Mouse (Mus musculus) mesoderm, embryonic 11.5 days (tissue): ENCODE measurements around the gene Arrb1.

Source experiments
- DNase-seq: peaks from one replicate; pipeline ENCODE4 v3.0.0-alpha.2; 2012; ENCODE audit warnings: low read depth, low spot score

Gene Arrb1

DNA sequence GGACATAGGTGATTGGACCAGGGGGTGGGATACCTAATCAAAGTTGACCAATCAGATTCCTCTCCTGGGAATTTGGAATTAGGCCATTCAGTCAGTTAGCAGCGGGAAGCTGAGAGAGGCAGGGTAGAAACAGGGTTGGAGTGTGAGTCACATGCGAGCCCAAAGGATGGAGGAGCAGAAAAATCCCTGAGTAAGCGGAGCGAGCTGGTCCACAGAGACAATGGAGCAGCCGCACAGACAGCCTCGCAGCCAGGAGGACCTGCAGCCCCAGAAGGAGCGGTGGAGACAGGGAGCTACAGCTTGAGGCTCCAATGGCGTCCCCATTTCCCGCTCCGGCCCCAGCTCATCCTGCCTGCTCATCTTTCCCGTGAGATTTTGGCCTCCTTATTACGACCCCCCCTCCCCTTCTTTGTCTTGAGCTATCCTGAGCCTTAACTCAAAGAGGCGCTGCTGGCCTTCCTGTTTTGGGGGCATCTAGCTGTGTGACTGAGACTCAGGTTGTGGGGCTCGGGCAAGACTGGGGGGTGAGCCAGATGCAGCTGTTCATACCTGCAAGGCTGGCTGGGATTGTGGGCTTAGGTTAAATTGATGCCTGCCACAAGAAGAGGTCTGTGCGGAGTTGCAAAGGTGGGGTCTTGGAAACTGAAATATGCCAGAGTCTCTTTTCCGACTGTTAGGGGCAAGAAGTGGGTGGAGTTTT is 44.4 kb downstream of the Arrb1 start:
- DNase-seq, result no peak

DNA sequence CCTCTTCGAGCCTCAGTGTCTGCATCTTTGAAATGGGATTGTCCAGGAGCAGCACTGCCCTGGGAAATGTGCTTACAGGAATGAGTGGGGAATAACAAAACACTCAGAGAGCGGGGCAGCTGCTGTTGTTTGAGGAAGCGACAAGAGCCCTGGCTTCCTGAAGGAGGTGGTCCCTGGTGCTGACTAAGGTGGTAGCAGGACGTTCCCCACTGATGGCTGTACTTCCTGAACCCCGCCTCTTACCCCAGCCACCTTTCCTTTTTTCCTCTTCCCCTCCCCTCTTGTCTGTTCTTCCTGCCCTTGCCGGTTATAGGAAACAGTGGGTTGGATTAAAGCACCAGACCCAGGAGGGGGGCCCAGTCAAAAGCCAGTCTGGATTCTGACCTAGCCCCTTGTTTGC is 45.0 kb downstream of the Arrb1 start:
- no peak for DNase-seq

- no peak for DNase-seq
These were observed 47.0 kb downstream of the Arrb1 start for GRCm38 (mm10) chr7:99582306-99582705.

GRCm38 (mm10) chr7:99582867-99583266 is 47.6 kb downstream of the Arrb1 start:
- DNase-seq, result peak; percentile 52

- no peak for DNase-seq
These were observed 48.4 kb downstream of the Arrb1 start for GRCm38 (mm10) chr7:99583625-99584024.

- DNase-seq, result no peak
These were observed 50.7 kb downstream of the Arrb1 start for GRCm38 (mm10) chr7:99585976-99586375.

GRCm38 (mm10) chr7:99590064-99590463 is 54.8 kb downstream of the Arrb1 start:
- DNase-seq, result peak; percentile 74

GRCm38 (mm10) chr7:99590646-99591045 is 55.4 kb downstream of the Arrb1 start:
- no peak for DNase-seq

- no peak for DNase-seq
These were observed 57.4 kb downstream of the Arrb1 start for GRCm38 (mm10) chr7:99592669-99593068.

DNA sequence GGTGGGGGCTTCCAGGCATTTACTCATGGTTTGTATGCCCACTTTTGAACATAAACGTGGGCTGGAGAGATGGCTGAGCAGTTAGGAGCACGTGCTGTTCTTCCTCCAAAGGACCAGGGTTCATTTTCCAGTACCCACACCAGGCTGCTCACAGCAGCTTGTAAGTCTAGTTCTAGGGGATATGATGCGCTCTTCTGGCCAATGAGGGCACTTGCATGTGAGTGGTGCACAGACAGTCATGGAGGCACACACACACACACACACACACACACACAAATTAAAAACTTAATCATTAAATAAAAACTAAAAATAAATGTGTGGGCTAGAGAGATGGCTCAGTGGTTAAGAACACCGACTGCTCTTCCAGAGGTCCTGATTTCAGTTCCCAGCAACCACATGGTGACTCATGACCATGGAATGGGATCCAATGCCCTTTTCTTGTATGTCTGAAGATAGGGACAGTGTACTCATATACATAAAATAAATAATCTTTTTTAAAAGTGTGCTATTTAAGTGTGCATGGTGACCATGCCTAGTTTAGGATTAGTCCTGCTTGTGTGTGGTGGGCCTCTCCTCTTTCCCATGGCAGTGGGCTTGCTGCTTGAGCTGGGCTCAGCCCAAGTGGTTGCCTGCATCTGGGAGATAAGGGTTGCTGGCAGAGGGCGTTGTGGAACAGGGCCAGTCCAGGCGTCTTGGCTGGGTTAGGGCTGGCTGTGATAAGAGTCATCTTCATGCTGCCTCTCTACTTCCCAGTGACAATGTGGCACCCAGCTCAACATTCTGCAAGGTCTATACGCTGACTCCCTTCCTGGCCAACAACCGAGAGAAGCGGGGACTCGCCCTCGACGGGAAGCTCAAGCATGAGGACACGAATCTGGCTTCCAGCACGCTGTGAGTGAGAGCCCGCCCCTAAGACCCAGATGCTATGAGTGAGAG is 58.9 kb downstream of the Arrb1 start:
- no peak for DNase-seq

GRCm38 (mm10) chr7:99598722-99599121 is 63.5 kb downstream of the Arrb1 start:
- no peak for DNase-seq

DNA sequence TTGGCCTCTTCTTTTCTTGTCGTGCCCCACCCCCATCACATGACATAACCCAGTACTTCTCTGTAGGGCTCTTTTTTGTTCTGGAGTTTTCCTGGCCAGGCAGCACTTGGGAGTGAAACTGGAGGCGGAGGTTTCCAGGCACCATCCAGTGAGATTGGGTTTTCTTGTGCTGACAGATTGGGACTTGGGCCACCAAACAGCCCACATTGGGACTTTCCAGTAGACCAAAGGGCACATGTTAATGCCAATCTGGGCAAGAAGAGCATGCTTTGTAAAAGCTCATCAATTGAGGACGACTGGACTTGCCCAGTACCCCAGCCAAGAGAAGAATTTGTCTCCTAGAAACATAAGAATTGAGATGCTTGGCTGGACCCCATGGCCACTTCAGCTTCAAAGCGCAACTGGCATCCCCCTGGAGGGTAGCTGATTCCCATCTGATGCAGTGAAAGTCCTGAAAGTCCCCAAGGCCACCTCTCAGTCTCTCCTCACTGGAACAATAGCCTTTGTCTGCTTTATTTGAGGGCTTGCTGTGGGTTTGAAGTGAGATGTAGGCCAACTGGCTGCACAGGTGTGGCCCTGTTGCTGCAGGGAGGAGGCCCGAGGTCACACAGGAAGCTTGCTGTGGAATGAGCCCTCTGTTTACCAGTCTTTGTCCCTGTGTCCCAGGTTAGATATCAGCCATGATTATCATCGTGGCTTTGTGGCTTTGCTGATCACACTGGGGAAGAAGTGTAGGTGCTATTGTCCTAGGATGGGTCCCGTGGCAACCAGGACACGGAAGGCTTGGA is 68.8 kb downstream of the Arrb1 start:
- DNase-seq, result no peak

DNA sequence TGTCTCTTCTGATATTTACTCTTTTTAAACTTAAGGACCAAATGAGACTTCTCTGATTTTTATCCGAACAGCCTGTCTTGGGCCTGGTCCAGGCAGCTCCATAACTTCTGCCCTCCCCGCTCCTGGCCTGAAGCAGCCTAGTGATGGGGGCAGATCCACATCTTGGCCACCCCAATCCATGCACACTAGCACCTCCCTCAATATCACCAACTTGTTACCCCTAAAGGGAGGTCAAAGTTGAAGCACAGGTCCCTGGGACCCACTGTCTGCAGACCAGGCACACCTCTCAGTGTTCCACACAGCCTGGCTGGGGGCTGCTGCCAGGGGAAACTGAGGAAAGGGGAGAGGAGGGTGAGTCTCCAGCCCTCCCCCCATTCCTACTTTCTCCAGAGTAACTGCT is 69.8 kb downstream of the Arrb1 start:
- DNase-seq, result no peak

- DNase-seq, result no peak
These were observed 71.0 kb downstream of the Arrb1 start for GRCm38 (mm10) chr7:99606303-99606702.

GRCm38 (mm10) chr7:99606766-99607165 is 71.5 kb downstream of the Arrb1 start:
- DNase-seq, result no peak

DNA sequence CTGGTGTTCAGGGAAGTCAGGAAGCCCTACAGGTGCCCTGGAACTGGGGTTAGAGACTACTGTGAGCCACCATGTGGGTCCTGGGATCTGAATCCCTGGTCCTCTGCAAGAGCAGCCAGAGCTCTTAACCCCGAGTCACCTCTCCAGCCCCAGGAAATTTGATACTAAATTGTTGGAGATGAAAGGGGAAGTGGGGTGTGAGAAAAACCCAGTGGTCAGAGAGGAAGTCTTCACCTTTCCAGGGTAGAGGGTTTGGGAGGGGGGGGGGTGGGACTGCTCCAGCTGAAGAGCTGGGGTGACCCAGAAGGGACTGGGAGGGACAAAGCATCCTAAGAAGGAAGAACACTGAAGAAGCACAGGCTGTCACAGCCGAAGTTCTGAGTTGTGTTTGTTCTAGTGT is 72.4 kb downstream of the Arrb1 start:
- no peak for DNase-seq

- no peak for DNase-seq
These were observed 83.0 kb downstream of the Arrb1 start for GRCm38 (mm10) chr7:99618264-99618663.

GRCm38 (mm10) chr7:99618860-99619259 is 83.6 kb downstream of the Arrb1 start:
- peak; percentile 52 for DNase-seq

- DNase-seq, result peak; percentile 91
These were observed 90.6 kb downstream of the Arrb1 start for GRCm38 (mm10) chr7:99625722-99626375.

DNA sequence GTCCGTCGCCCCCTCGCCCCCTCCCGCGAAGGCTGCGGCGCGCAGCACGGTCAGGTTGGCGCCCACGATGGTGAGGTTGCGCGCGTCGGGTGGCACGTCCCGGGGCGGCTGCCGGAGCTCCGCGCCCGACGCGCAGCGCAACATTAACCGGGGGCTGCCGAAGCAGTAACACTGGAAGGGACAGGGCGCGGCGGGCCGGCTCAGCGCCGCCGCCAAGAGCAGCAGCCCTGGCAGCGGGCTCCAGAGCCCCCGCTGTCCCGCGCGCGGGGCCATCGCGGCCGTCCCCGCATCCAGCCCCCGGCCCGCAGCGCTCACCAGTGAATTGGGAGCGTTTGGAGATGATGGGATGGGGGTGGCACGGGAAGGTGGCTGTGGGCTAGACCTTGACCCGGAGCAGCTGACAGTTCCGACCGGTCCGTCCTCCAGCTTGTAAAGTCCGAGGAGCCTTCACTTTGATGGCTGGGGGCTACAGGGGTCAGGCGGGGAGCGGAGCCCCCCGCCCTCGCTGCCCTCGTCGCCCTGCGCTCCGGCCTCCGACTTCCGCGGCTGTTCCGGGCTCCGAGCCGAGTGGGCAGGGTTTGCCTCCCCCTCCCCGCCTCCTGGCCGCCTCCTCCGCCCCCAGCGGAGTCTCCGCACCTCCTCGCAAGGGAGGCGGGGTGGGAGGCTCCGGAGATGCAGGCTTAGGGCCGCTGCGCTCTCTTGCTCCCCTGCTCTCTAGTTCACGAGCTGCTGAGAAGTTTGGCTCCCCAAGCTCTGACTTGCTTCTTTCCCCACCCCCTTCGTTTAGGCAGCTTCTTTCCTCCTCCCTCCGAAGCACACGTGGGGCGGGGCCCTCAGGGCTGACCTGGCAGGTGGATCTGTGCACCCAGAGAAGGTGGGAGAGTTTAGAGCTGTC is 91.4 kb downstream of the Arrb1 start, which contains the start of gene Tpbgl:
Gene Tpbgl (minus strand): TSS at position 728 of the 895 bp plus-strand sequence.
- DNase-seq, result peak; percentile 39
